Mouse (Mus musculus) layer of hippocampus, adult 2 months (tissue): Measurements from ENCODE around the gene Pias1. TPM values are rescaled to one million over a fixed set of nuclear protein-coding genes. Genes with fewer than 3 reads are reported as not detected.

Source experiments
- DNase-seq, 2 experiments: peaks; one replicate each; pipeline ENCODE4 v3.0.0; 2022; ENCODE audit warnings: low spot score in 2 of 2
- H3K27ac ChIP-seq: fragments of 200-600 bp; 2 replicates; pipeline ENCODE4 v1.8.1; 2022
- H3K4me3 ChIP-seq: fragments of 200-600 bp; 2 replicates; pipeline ENCODE4 v1.8.1; 2022; ENCODE audit warnings: mild to moderate bottlenecking
- CTCF ChIP-seq: fragments of 200-600 bp; conservative IDR thresholded peaks from 2 replicates; pipeline ENCODE4 v1.8.1; 2022; ENCODE audit warnings: antibody characterized with exemption, mild to moderate bottlenecking, moderate library complexity
- total RNA-seq, 2 experiments: library from RNA; stranded (reverse); gene quantifications; 2 replicates each; pipeline ENCODE4 v1.2.3; 2021

The Pias1 gene
- total RNA-seq, 2 experiments from 2014 or later, result 67.4 to 71.8 TPM

DNA sequence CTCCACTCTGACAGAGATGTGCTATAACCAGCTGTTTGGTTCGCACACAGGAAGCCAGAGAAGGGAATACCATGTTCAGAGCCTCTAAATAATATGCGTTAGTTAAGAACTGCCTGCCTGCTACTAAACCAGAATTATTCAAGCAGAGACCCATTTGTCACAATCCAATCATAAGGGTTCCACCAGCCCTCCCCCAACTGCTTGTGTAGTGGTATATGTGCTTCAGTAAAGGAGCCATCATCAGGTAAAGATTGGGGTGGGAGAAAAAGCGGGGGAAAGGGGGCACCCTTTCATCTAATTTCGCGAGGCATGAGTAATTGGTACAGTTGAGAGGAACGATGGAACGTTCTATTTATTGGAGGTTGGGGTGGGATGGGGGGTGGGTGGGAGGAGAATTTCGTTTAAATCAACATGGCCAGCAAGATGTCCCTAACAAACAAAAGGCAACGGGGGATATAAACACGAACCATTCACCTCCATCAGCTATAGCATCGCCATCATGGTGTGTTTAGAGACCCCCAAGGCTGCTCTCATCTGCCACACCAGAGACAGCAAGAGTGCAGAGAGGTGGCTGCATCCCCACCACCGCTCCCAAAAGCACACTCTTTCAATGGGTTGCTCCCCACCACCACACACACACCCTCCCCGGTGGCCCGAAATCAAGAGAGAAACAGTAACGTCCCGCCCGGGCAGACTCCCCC is 8.1 kb downstream of the Pias1 start:
- no peak for TF ChIP-seq CTCF
- H3K27ac ChIP-seq, result peak overlapping the region; percentile 97
- peak overlapping the region; percentile 100 for H3K4me3 ChIP-seq
- no peak for DNase-seq

DNA sequence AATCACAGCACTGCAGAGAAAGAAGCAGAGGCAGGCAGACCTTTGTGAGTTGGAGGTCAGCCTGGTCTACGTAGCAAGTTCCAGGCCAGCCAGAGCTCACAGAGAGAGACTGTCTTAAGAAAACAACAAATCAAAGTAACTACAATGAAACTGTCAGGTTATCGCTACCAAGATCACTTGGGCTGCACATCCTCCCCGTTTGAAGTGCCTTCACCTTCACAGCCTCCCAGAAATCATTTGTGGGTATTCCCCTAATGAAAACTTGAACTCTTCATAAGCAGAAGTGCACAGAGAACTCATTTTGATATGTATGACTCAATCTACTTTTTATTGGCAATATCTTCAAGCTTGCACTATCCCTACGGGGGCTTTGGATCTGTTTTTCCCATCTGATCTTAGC is 10.6 kb downstream of the Pias1 start:
- Histone ChIP-seq H3K27ac (no peak overlapping the region), H3K4me3 (no peak overlapping the region)
- DNase-seq, result no peak
- TF ChIP-seq CTCF, result no peak

DNA sequence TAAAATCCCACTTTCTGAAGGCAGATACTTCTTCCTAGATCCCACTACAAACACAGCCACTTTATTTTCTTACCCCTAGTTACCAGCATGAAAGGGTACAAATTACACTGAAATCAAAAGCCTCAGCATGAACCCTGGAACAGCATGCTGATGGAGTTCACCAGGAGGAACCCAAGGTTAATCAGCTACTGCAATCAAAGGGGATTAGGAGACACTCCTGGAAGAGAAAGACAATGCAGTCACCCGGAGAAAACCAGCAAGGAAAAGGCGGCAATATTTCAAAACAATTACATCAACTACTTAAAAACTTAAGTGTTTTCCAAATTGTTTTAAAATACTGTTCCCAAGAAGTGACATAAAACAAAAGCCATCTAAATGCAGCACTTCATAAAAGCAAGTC is 11.9 kb downstream of the Pias1 start:
- no peak for DNase-seq
- no peak overlapping the region for H3K4me3 ChIP-seq
- no peak for TF ChIP-seq CTCF
- H3K27ac ChIP-seq, result no peak overlapping the region

GRCm38 (mm10) chr9:62974439-62974838 is 13.3 kb downstream of the Pias1 start:
- no peak for DNase-seq
- H3K27ac ChIP-seq, result no peak overlapping the region
- H3K4me3 ChIP-seq, result no peak overlapping the region
- peak; percentile 73 for TF ChIP-seq CTCF

DNA sequence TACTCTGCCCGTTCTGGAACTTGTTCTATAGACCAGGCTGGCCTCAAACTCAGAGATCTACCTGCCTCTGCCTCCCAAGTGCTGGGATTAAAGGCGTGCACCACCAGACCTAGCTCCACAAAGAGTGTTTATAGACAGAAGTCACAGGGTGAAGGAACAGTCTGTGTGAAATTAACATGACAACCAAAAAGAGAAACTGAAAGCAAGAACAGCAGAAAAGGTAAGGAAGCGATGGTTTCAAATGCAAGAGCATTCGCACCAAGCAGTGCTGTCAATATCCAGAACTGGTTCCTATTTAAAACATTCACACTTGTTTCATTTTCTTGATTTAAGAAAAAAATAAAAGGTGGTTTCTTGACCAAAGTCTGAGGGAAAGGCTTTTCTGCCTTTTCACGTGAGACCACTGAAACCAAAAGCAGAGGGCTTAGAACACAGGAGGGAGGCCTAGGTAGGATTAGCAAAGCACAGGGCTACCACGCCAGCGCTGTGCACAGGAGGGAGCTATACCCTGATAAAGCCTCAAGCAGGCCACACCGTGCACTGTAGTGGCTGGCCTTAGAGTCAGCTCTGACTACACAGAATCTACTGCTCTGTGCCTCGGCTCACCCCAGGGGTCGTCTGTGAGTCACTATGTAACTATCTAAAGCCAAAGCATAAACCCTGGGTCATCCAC is 15.5 kb downstream of the Pias1 start:
- Histone ChIP-seq H3K27ac (peak overlapping the region; percentile 43; the same call in 1 of the 2 replicates), H3K4me3 (no peak overlapping the region)
- peak; percentile 46 for TF ChIP-seq CTCF
- no peak for DNase-seq

DNA sequence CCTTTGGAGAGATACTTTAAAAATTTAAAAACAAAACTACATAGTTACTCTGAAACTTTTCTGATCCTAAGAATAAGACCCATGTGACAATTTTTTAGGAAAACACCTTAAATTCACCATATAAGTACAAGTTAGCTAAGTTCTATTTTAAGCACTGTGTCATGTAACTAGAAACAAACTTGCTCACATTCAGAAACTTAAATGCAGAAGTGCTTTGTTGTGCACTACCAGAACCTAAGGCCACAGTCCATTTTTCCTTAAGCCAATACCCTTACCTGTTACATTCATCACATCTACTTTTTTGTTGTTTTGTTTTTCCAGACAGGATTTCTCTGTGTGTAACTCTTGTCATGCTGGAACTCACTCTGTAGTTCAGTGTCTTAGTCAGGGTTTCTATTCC is 17.4 kb downstream of the Pias1 start:
- DNase-seq, result no peak
- Histone ChIP-seq H3K27ac (no peak overlapping the region), H3K4me3 (no peak overlapping the region)
- no peak for TF ChIP-seq CTCF

GRCm38 (mm10) chr9:62966018-62966417 is 21.7 kb downstream of the Pias1 start:
- DNase-seq, result no peak
- TF ChIP-seq CTCF, result no peak
- no peak overlapping the region for H3K27ac ChIP-seq
- H3K4me3 ChIP-seq, result no peak overlapping the region

GRCm38 (mm10) chr9:62952713-62953112 is 35.0 kb downstream of the Pias1 start:
- TF ChIP-seq CTCF, result no peak
- no peak for DNase-seq
- no peak overlapping the region for H3K27ac ChIP-seq
- H3K4me3 ChIP-seq, result no peak overlapping the region

GRCm38 (mm10) chr9:62945346-62945745 is 42.4 kb downstream of the Pias1 start:
- Histone ChIP-seq H3K27ac (no peak overlapping the region), H3K4me3 (no peak overlapping the region)
- DNase-seq, result no peak
- no peak for TF ChIP-seq CTCF

- TF ChIP-seq CTCF, result no peak
- no peak overlapping the region for H3K27ac ChIP-seq
- DNase-seq, result no peak
Measured at GRCm38 (mm10) chr9:62944063-62944462, 43.7 kb downstream of the Pias1 start.

DNA sequence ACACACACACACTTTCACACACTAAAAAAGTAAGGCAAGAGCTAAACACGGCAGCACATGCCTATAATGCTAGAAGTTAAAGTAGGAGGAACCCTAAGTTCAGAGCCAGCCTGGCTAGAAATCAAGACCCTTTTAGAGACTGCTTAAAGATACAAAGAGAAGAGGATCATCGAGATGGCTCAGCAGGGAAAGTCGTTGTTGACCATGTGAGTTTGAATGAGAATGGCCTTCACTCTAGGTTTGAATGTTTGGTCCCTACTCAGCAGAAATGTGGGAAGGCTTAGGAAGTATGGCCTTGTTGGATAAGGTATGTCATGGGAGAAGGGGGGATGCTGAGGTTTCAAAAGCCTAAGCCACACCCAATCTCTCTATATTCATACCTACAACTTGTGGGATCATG is 46.8 kb downstream of the Pias1 start:
- H3K27ac ChIP-seq, result no peak overlapping the region
- H3K4me3 ChIP-seq, result no peak overlapping the region
- no peak for TF ChIP-seq CTCF
- no peak for DNase-seq

More at GRCm38 (mm10) chr9:62944063-62944462, 43.7 kb downstream of the Pias1 start:
- no peak overlapping the region for H3K4me3 ChIP-seq

GRCm38 (mm10) chr9:62935854-62936253 is 51.9 kb downstream of the Pias1 start:
- H3K27ac ChIP-seq, result peak overlapping the region; percentile 28
- no peak for DNase-seq
- TF ChIP-seq CTCF, result no peak
- H3K4me3 ChIP-seq, result no peak overlapping the region

- no peak for TF ChIP-seq CTCF
- DNase-seq, result no peak
- peak overlapping the region; percentile 68 for H3K27ac ChIP-seq
- H3K4me3 ChIP-seq, result no peak overlapping the region
Measured at GRCm38 (mm10) chr9:62934700-62935400, 52.9 kb downstream of the Pias1 start.
